Mouse (Mus musculus) liver, embryonic 16.5 days (tissue): ENCODE measurements around the gene Nemf. TPM values are rescaled to one million over a fixed set of nuclear protein-coding genes. Genes with fewer than 3 reads are reported as not detected.

ENCODE experiments used
- ATAC-seq: fragments of 200-750 bp; cut with Nextera tagmentation; 2 replicates; pipeline ENCODE4 v1.8.0; 2017; ENCODE audit warnings: low read depth, mild to moderate bottlenecking, moderate number of reproducible peaks, moderate library complexity
- H3K27ac ChIP-seq: fragments of 300-500 bp; sonication (generic); 2 replicates; pipeline ENCODE4 v1.5.1; 2014; ENCODE audit warnings: mild to moderate bottlenecking, low read length
- H3K27me3 ChIP-seq: fragments of 300-500 bp; sonication (generic); 2 replicates; pipeline ENCODE4 v1.6.1; 2014; ENCODE audit warnings: low read depth, low read length, mixed read lengths; ENCODE audit not compliant: control insufficient read depth, insufficient read depth
- H3K36me3 ChIP-seq: fragments of 300-500 bp; sonication (generic); 2 replicates; pipeline ENCODE4 v1.6.1; 2014; ENCODE audit warnings: mild to moderate bottlenecking; ENCODE audit not compliant: control insufficient read depth, insufficient read depth
- H3K4me1 ChIP-seq: fragments of 300-500 bp; sonication (generic); 2 replicates; pipeline ENCODE4 v1.6.1; 2014; ENCODE audit warnings: low read depth, low read length, mixed read lengths; ENCODE audit not compliant: control insufficient read depth
- H3K4me2 ChIP-seq: fragments of 300-500 bp; sonication (generic); 2 replicates; pipeline ENCODE4 v1.6.1; 2014; ENCODE audit warnings: low read depth, low read length, mixed read lengths
- H3K4me3 ChIP-seq: fragments of 300-500 bp; sonication (generic); 2 replicates; pipeline ENCODE4 v1.5.1; 2014; ENCODE audit warnings: low read depth, mild to moderate bottlenecking, low read length
- H3K9ac ChIP-seq: fragments of 300-500 bp; sonication (generic); 2 replicates; pipeline ENCODE4 v1.6.1; 2014; ENCODE audit warnings: low read depth, low read length
- H3K9me3 ChIP-seq: fragments of 300-500 bp; sonication (generic); replicated peaks from 2 replicates; pipeline ENCODE4 v1.6.1; 2016; ENCODE audit warnings: low read length; ENCODE audit not compliant: control insufficient read depth
- WGBS: fragments of 180-500 bp; shearing (Covaris S2); extraction: QIAGEN DNeasy Blood & Tissue Kit; methylation state at CpG from one replicate; pipeline ENCODE4 v1.1.7; 2014; ENCODE audit not compliant: insufficient replicate concordance; 5-methylcytosine and 5-hydroxymethylcytosine counted together
- polyA plus RNA-seq: library from polyadenylated mRNA; unstranded; fragments of >200 nt; fragmentation: Nextera tagmentation; extraction: Ambion mirVana; gene quantifications from 2 replicates; pipeline ENCODE4 v1.2.1, GENCODE M21; 2015

Nemf gene
- polyA plus RNA-seq, 1 experiment from 2014 or later: 34.2 TPM

GRCm38 (mm10) chr12:69351685-69352084 is 5.3 kb downstream of the Nemf start:
- Histone ChIP-seq H3K4me1 (peaks cover 5% of the 10 kb centered on the region), H3K4me2 (no peak overlapping the region), H3K9me3 (no peaks in the 10 kb centered on the region), H3K4me3 (no peak overlapping the region), H3K27me3 (no peaks in the 10 kb centered on the region), H3K9ac (no peak overlapping the region), H3K36me3 (peaks cover 26% of the 10 kb centered on the region), H3K27ac (no peak overlapping the region)
- 63% methylated on average over 1 of the region's 1 CpGs for WGBS
- no peak for ATAC-seq

GRCm38 (mm10) chr12:69349928-69350327 is 7.0 kb downstream of the Nemf start:
- no peak overlapping the region for H3K4me3 ChIP-seq
- no peaks in the 10 kb centered on the region for H3K27me3 ChIP-seq
- no peaks in the 10 kb centered on the region for H3K4me1 ChIP-seq
- no peaks in the 10 kb centered on the region for H3K9me3 ChIP-seq
- no peak overlapping the region for H3K4me2 ChIP-seq
- no peak overlapping the region for H3K27ac ChIP-seq
- WGBS: 65% methylated on average over 2 of the region's 2 CpGs
- H3K9ac ChIP-seq: no peak overlapping the region
- no peak for ATAC-seq
- peaks cover 32% of the 10 kb centered on the region for H3K36me3 ChIP-seq

GRCm38 (mm10) chr12:69333547-69333946 is 23.4 kb downstream of the Nemf start:
- H3K27ac ChIP-seq: no peak overlapping the region
- no peak overlapping the region for H3K4me3 ChIP-seq
- H3K9me3 ChIP-seq: no peaks in the 10 kb centered on the region
- 81% methylated on average over 2 of the region's 2 CpGs for WGBS
- H3K9ac ChIP-seq: no peak overlapping the region
- no peaks in the 10 kb centered on the region for H3K4me1 ChIP-seq
- no peak for ATAC-seq
- H3K4me2 ChIP-seq: no peak overlapping the region
- peaks cover 14% of the 10 kb centered on the region for H3K36me3 ChIP-seq
- H3K27me3 ChIP-seq: no peaks in the 10 kb centered on the region

- 55% methylated on average over 1 of the region's 1 CpGs for WGBS
- Histone ChIP-seq H3K4me2 (no peak overlapping the region), H3K9ac (no peak overlapping the region), H3K27ac (no peak overlapping the region; the same call in 1 of the 2 replicates), H3K36me3 (peaks cover 11% of the 10 kb centered on the region), H3K27me3 (no peaks in the 10 kb centered on the region), H3K4me1 (no peaks in the 10 kb centered on the region), H3K9me3 (no peaks in the 10 kb centered on the region), H3K4me3 (no peak overlapping the region)
- ATAC-seq: no peak
These were observed 24.8 kb downstream of the Nemf start for GRCm38 (mm10) chr12:69332147-69332546.

GRCm38 (mm10) chr12:69331187-69331586 is 25.8 kb downstream of the Nemf start:
- Histone ChIP-seq H3K27me3 (no peaks in the 10 kb centered on the region), H3K36me3 (peaks cover 7% of the 10 kb centered on the region; the same call in 1 of the 2 replicates), H3K9me3 (no peaks in the 10 kb centered on the region), H3K4me1 (no peaks in the 10 kb centered on the region), H3K4me3 (no peak overlapping the region), H3K9ac (no peak overlapping the region), H3K27ac (no peak overlapping the region), H3K4me2 (no peak overlapping the region)
- ATAC-seq: no peak
- 78% methylated on average over 3 of the region's 3 CpGs for WGBS

- ATAC-seq: no peak
- Histone ChIP-seq H3K36me3 (peaks cover 30% of the 10 kb centered on the region), H3K9me3 (no peaks in the 10 kb centered on the region), H3K4me2 (no peak overlapping the region), H3K4me3 (no peak overlapping the region), H3K27ac (no peak overlapping the region), H3K9ac (no peak overlapping the region), H3K27me3 (no peaks in the 10 kb centered on the region), H3K4me1 (no peaks in the 10 kb centered on the region)
These were observed 38.5 kb downstream of the Nemf start for GRCm38 (mm10) chr12:69318431-69318830.

GRCm38 (mm10) chr12:69309659-69310058 is 47.3 kb downstream of the Nemf start:
- Histone ChIP-seq H3K4me3 (no peak overlapping the region), H3K27me3 (no peaks in the 10 kb centered on the region), H3K9ac (no peak overlapping the region), H3K4me1 (no peaks in the 10 kb centered on the region), H3K9me3 (no peaks in the 10 kb centered on the region), H3K4me2 (no peak overlapping the region), H3K36me3 (peaks cover 76% of the 10 kb centered on the region), H3K27ac (no peak overlapping the region)
- no peak for ATAC-seq
- 95% methylated on average over 4 of the region's 4 CpGs for WGBS

- no peak overlapping the region for H3K4me3 ChIP-seq
- no peaks in the 10 kb centered on the region for H3K4me1 ChIP-seq
- H3K9ac ChIP-seq: no peak overlapping the region
- peaks cover 90% of the 10 kb centered on the region for H3K36me3 ChIP-seq
- 92% methylated on average over 7 of the region's 7 CpGs for WGBS
- no peak for ATAC-seq
- no peak overlapping the region for H3K27ac ChIP-seq
- no peak overlapping the region for H3K4me2 ChIP-seq
- H3K27me3 ChIP-seq: no peaks in the 10 kb centered on the region
- no peaks in the 10 kb centered on the region for H3K9me3 ChIP-seq
These were observed 50.6 kb downstream of the Nemf start for GRCm38 (mm10) chr12:69306333-69306732.

- H3K36me3 ChIP-seq: peaks cover 72% of the 10 kb centered on the region
- H3K4me2 ChIP-seq: no peak overlapping the region
- H3K27ac ChIP-seq: no peak overlapping the region
- 58% methylated on average over 2 of the region's 2 CpGs for WGBS
- peaks cover 5% of the 10 kb centered on the region for H3K4me1 ChIP-seq
- H3K9ac ChIP-seq: no peak overlapping the region
- H3K9me3 ChIP-seq: no peaks in the 10 kb centered on the region
- no peak for ATAC-seq
- H3K27me3 ChIP-seq: no peaks in the 10 kb centered on the region
- no peak overlapping the region for H3K4me3 ChIP-seq
These were observed 52.9 kb downstream of the Nemf start for GRCm38 (mm10) chr12:69304051-69304450.
